Mouse (Mus musculus): ENCODE measurements around the gene Cfap157. TPM values are rescaled to one million over a fixed set of nuclear protein-coding genes. Genes with fewer than 3 reads are reported as not detected.

The Cfap157 gene
- polyA plus RNA-seq, 1 experiment from 2014 or later, result 0.90 TPM

GRCm38 (mm10) chr2:32757056-32757845 is 27.0 kb downstream of the Cfap157 start, which contains the start of gene Tor2a:
TSS of gene Tor2a (plus strand) at chr2:32757234.
- Histone ChIP-seq H3K27ac (replicated peaks) (peak within 1 kb of the TSS; percentile 95), H3K4me1 (peaks cover 30% of the 10 kb centered on the region), H3K27me3 (ENCODE audit: low read depth, poor library complexity, severe bottlenecking) (peaks cover 35% of the 10 kb centered on the region), H3K9me3 (replicated peaks) (no peaks in the 10 kb centered on the region), H3K36me3 (peaks cover 53% of the 10 kb centered on the region), H3K4me3 (peak within 1 kb of the TSS; percentile 79)
- under 1% methylated on average over 66 of the region's 66 CpGs for WGBS
- DNase-seq (ENCODE audit: low spot score), result peak; percentile 97

DNA sequence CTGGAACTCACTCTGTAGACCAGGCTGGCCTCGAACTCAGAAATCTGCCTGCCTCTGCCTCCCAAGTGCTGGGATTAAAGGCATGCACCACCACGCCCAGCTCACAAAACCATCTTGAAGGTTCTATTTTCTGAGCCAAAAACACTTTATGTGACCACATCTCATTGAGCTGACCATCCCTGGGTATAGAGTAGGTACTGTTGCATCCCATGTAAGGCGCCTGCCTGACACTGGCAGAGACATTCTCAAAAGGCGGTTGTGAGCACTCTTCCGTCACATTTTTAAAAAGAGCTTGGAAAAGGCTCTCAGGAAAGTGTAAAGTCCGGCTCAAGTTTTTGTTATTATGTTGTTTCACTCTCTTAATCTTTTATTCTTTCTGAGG is 27.6 kb downstream of the Cfap157 start:
- Histone ChIP-seq H3K9me3 (replicated peaks) (no peaks in the 10 kb centered on the region), H3K36me3 (peaks cover 47% of the 10 kb centered on the region), H3K4me1 (peaks cover 36% of the 10 kb centered on the region), H3K4me3 (peak overlapping the region; percentile 79), H3K27ac (replicated peaks) (peak overlapping the region; percentile 95; the same call in 1 of the 2 replicates), H3K27me3 (ENCODE audit: low read depth, poor library complexity, severe bottlenecking) (peaks cover 37% of the 10 kb centered on the region)
- WGBS, result 33% methylated on average over 6 of the region's 6 CpGs
- no peak for DNase-seq (ENCODE audit: low spot score)

- no peak overlapping the region for H3K27ac ChIP-seq (replicated peaks)
- peaks cover 35% of the 10 kb centered on the region for H3K4me1 ChIP-seq
Measured at GRCm38 (mm10) chr2:32752181-32752580, 32.0 kb downstream of the Cfap157 start.

DNA sequence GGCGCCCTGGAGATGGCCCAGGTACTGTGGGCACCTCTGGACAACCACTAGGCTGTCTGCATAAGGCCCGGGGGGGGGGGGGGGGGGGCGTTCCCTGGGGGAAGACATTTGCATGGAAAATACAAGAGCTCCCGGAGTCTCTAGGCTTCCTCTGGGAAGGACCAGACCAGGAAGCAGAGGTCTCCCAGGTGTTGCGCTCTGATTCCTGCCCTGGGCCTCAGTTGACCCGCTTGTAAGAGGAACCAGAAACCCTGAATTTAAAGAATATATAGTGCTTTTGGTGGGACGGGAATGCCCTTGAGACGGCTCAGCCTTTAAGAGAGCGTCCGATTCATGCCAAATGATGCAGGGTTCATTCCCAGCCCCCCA is 32.6 kb downstream of the Cfap157 start:
- WGBS, result 28% methylated on average over 9 of the region's 10 CpGs
- Histone ChIP-seq H3K27ac (replicated peaks) (peak overlapping the region; percentile 78), H3K36me3 (peaks cover 55% of the 10 kb centered on the region), H3K4me3 (peak overlapping the region; percentile 53), H3K4me1 (peaks cover 32% of the 10 kb centered on the region), H3K9me3 (replicated peaks) (no peaks in the 10 kb centered on the region), H3K27me3 (ENCODE audit: low read depth, poor library complexity, severe bottlenecking) (peaks cover 37% of the 10 kb centered on the region)
- DNase-seq (ENCODE audit: low spot score), result no peak

More at GRCm38 (mm10) chr2:32752181-32752580, 32.0 kb downstream of the Cfap157 start:
- Histone ChIP-seq H3K27me3 (ENCODE audit: low read depth, poor library complexity, severe bottlenecking) (peaks cover 37% of the 10 kb centered on the region), H3K4me3 (peak overlapping the region; percentile 53; the same call in 1 of the 2 replicates), H3K9me3 (replicated peaks) (no peaks in the 10 kb centered on the region), H3K36me3 (peaks cover 50% of the 10 kb centered on the region)
- 69% methylated on average over 10 of the region's 10 CpGs for WGBS
- no peak for DNase-seq (ENCODE audit: low spot score)

DNA sequence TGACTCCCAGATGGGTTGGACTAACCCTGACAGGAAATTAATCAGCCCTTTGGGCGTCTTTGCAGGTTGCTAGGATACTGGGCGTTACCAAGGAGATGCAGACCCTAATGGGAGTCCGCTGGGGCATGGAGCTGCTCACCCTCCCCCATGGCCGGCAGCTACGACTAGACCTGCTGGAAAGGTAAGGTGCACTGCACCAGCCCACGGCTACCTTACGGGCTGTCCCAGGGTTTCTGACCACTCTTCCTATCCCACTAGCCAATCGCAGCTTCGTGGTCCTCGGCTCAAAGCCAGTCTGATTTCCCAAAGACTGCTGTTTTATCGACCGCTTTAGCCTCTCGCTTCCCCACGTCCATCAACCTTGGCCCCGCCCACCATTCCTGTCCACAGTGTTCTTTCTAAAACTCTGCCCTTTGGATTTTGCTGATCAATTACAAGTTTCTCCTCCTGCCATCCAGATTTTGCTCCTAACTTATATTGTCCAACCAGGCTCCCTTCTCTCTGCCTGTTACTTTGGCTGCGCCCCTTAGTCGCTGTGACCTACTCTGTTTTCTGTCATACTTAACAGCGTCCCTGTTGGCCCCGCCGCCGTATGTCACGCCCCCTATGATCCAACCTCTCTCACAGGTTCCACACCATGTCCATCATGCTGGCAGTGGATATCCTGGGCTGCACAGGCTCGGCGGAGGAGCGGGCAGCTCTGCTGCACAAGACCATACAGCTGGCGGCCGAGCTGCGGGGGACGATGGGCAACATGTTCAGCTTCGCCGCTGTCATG is 33.2 kb downstream of the Cfap157 start:
- Histone ChIP-seq H3K36me3 (peaks cover 61% of the 10 kb centered on the region), H3K4me3 (peak overlapping the region; percentile 53), H3K4me1 (peaks cover 31% of the 10 kb centered on the region), H3K9me3 (replicated peaks) (no peaks in the 10 kb centered on the region), H3K27ac (replicated peaks) (peak overlapping the region; percentile 78), H3K27me3 (ENCODE audit: low read depth, poor library complexity, severe bottlenecking) (peaks cover 37% of the 10 kb centered on the region)
- peak; percentile 85 for DNase-seq (ENCODE audit: low spot score)
- 4% methylated on average over 31 of the region's 31 CpGs for WGBS

- no peak for DNase-seq (ENCODE audit: low spot score)
- peak overlapping the region; percentile 78; the same call in 1 of the 2 replicates for H3K27ac ChIP-seq (replicated peaks)
- no peaks in the 10 kb centered on the region for H3K9me3 ChIP-seq (replicated peaks)
- peaks cover 30% of the 10 kb centered on the region for H3K27me3 ChIP-seq (ENCODE audit: low read depth, poor library complexity, severe bottlenecking)
- H3K4me3 ChIP-seq, result peak overlapping the region; percentile 53; the same call in 1 of the 2 replicates
- H3K36me3 ChIP-seq, result peaks cover 70% of the 10 kb centered on the region
- 75% methylated on average over 7 of the region's 7 CpGs for WGBS
- peaks cover 31% of the 10 kb centered on the region for H3K4me1 ChIP-seq
Measured at GRCm38 (mm10) chr2:32750199-32750598, 34.0 kb downstream of the Cfap157 start.

DNA sequence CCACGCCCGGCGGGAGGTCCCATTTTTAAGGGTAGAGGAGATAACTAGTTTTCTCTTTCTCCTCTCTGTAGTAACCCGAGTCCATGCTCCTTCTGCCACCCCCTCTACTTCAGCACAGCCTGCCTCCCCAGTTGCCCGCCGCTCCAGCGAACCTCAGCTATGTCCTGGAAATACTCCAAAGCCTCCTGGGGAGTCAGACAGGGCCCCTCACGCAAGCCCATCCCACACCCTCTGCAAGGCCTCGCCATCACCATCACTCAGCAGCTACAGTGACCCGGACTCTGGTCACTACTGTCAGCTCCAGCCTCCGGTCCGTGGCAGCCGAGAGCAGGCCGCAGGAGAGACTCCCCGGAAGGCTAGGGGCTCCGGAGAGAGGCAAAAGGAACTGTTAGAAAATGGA is 35.1 kb downstream of the Cfap157 start:
- Histone ChIP-seq H3K4me3 (no peak overlapping the region), H3K36me3 (peaks cover 70% of the 10 kb centered on the region)

GRCm38 (mm10) chr2:32744272-32744982 is 39.8 kb downstream of the Cfap157 start:
- Histone ChIP-seq H3K27me3 (ENCODE audit: low read depth, poor library complexity, severe bottlenecking) (peaks cover 46% of the 10 kb centered on the region), H3K4me3 (no peak overlapping the region), H3K9me3 (replicated peaks) (no peaks in the 10 kb centered on the region), H3K27ac (replicated peaks) (no peak overlapping the region), H3K36me3 (peaks cover 49% of the 10 kb centered on the region), H3K4me1 (peaks cover 29% of the 10 kb centered on the region)
- WGBS, result 83% methylated on average over 15 of the region's 15 CpGs
- no peak for DNase-seq (ENCODE audit: low spot score)

More for the DNA sequence above, 35.1 kb downstream of the Cfap157 start:
- H3K27me3 ChIP-seq (ENCODE audit: low read depth, poor library complexity, severe bottlenecking), result peaks cover 23% of the 10 kb centered on the region
- DNase-seq (ENCODE audit: low spot score), result no peak
- H3K4me1 ChIP-seq, result peaks cover 31% of the 10 kb centered on the region
- no peak overlapping the region for H3K27ac ChIP-seq (replicated peaks)
- H3K9me3 ChIP-seq (replicated peaks), result no peaks in the 10 kb centered on the region
- 92% methylated on average over 16 of the region's 16 CpGs for WGBS

DNA sequence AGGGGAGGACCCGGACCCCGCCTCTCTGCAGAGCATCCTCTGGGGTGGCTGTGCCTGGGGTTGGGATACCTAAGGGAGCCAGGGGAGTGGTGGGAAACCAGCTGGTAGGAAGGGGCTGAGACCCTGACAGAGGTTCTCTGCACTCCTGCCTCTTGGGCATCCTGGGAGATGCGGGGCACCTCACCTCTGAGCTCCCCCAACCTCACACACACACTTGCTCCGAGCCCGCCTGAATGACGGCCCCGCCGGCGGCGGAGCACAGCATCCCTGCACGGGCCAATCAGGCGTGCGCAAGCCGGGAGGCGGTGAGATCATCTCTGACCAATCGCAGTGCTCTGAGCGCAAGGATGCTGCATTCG is 42.1 kb downstream of the Cfap157 start:
- H3K27ac ChIP-seq (replicated peaks), result peak overlapping the region; percentile 89
- peaks cover 34% of the 10 kb centered on the region for H3K4me1 ChIP-seq
- peaks cover 48% of the 10 kb centered on the region for H3K27me3 ChIP-seq (ENCODE audit: low read depth, poor library complexity, severe bottlenecking)
- H3K4me3 ChIP-seq, result peak overlapping the region; percentile 85
- WGBS, result 4% methylated on average over 18 of the region's 18 CpGs
- H3K9me3 ChIP-seq (replicated peaks), result no peaks in the 10 kb centered on the region
- H3K36me3 ChIP-seq, result peaks cover 30% of the 10 kb centered on the region
- DNase-seq (ENCODE audit: low spot score), result peak; percentile 84

DNA sequence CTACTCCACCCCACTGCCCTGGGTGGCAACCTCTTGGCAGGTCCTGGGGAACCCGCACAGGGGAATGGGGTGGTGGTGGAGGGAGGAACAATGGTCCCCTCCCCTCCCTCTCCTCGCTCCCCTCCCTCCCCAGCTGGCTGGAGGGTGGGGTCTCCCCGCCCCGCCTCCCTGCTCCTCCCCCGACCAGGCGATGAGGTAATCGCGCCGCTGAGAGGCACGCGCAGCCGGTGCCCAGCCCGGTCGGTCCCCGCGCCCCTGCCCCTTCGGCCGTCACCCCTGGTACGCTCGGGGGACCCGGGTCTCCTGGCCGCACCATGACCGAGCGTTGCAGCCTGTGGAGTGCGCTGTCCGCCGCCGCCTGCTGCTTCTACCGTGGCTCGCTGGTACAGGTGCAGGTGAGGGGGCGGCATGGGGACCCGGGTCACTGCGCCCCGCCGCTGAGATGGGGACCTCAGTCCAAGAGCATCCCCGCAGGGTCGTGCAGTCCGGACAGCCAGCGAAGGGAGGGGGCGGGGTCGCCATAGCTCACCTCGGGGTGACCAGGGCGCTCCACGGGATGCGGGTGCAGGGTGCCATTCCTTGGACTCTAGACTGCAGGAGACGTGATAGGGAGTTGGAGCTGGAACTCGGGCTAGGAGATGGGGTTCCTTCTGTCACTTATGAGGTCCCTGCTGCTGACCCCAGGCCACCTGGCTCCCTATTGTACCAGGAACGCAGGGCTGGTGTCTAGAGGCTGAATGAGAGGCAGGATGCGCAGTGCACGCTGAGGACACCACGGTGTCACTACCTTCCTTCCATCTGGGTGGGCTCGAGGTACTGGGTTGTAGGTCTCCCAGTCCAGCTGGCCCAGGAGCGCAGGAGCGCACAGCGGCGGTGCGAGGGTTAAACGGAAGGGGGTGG is 42.7 kb downstream of the Cfap157 start:
- peaks cover 48% of the 10 kb centered on the region for H3K27me3 ChIP-seq (ENCODE audit: low read depth, poor library complexity, severe bottlenecking)
- no peaks in the 10 kb centered on the region for H3K9me3 ChIP-seq (replicated peaks)
- H3K4me3 ChIP-seq, result peak overlapping the region; percentile 85
- WGBS, result 1% methylated on average over 57 of the region's 58 CpGs
- peaks cover 24% of the 10 kb centered on the region for H3K36me3 ChIP-seq
- DNase-seq (ENCODE audit: low spot score), result peak; percentile 76
- peak overlapping the region; percentile 89 for H3K27ac ChIP-seq (replicated peaks)
- H3K4me1 ChIP-seq, result peaks cover 35% of the 10 kb centered on the region

- Histone ChIP-seq H3K4me3 (peak within 1 kb of the TSS; percentile 85), H3K27ac (replicated peaks) (peak within 1 kb of the TSS; percentile 89), H3K27me3 (ENCODE audit: low read depth, poor library complexity, severe bottlenecking) (peaks cover 48% of the 10 kb centered on the region), H3K36me3 (peaks cover 17% of the 10 kb centered on the region), H3K4me1 (peaks cover 38% of the 10 kb centered on the region), H3K9me3 (replicated peaks) (no peaks in the 10 kb centered on the region)
- no peak for DNase-seq (ENCODE audit: low spot score)
- 8% methylated on average over 11 of the region's 11 CpGs for WGBS
Measured at GRCm38 (mm10) chr2:32740916-32741272, 43.3 kb downstream of the Cfap157 start, which contains the start of gene 6330409D20Rik. TSS of gene 6330409D20Rik (minus strand) at chr2:32741016.
